Mouse (Mus musculus) effector memory CD4-positive, alpha-beta T cell, adult 5 months (primary cell): ENCODE measurements around the gene Slc51a. TPM values are rescaled to one million over a fixed set of nuclear protein-coding genes. Genes with fewer than 3 reads are reported as not detected.

Experiments
- polyA plus RNA-seq: library from polyadenylated mRNA; unstranded; fragments of 100-300 nt; shearing (Covaris generic); gene quantifications from one replicate; pipeline ENCODE4 v1.2.1, GENCODE M21; 2017

The Slc51a gene
- polyA plus RNA-seq, result not detected

DNA sequence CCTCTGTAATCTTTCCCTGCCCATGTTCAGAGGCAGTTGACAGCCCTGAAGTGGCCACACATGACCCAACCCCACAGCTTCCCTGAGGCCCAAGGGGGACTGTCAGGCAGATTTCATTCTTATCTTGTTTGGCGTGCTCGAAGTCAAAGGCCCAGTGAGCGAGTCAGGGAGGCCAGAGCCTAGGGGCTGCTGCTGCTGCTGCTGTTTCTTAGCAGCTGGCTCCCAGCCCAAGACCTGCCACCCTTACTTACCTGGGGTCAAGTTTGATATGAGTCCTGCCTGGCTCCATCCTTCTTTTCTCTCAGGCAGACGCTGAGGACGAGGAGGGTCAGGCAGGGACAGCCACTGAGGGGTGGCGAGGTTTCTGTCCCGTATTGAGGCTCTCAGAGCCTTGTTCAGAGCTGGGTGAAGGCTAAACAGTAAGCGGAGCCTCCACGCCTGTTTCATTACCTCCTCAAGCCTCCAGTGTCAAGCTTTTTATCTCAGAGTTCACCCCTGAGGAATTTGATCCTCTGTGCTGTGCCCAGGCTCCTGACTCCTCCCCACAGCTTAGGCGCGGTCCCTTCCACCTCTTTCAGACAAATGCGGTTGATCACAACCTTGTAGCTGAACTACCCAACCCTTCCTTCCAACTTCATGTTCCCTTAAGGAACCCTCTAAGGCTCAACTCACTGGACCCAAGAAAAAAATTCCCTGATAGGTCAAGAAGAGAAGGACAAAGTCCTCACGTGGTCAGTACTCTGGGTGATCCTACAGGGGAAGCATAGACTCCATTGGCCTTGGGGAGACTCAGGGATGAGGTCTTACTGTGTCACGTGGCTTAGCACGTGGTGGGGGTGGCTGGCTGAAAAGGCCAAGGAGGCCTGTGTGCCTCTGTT, at the start of gene Slc51a:
Gene Slc51a (minus strand): TSS at position 646 of the 878 bp plus-strand sequence.

DNA sequence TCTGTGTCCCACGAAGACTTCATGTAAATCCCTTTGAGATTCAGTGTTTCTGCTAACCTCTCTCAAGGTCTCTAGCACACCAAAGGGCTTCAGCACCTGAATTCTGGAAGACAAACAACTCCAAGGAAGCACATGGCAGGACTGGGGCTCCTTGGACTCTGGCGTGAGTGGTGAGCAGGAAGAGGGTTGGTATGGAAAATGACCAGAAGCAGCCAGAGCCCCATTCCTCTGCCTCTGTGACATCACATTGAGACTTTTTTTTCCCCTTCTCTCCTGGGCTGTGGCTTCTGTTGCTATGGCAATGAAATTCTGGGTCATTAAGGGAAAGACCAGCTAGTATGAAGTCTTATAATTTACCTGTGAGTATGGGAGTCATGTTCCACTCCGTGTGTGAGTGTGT, 8.3 kb upstream of the Slc51a start, which contains the start of gene Zdhhc19:
Gene Zdhhc19 (plus strand): TSS at position 301 of the 400 bp plus-strand sequence.

DNA sequence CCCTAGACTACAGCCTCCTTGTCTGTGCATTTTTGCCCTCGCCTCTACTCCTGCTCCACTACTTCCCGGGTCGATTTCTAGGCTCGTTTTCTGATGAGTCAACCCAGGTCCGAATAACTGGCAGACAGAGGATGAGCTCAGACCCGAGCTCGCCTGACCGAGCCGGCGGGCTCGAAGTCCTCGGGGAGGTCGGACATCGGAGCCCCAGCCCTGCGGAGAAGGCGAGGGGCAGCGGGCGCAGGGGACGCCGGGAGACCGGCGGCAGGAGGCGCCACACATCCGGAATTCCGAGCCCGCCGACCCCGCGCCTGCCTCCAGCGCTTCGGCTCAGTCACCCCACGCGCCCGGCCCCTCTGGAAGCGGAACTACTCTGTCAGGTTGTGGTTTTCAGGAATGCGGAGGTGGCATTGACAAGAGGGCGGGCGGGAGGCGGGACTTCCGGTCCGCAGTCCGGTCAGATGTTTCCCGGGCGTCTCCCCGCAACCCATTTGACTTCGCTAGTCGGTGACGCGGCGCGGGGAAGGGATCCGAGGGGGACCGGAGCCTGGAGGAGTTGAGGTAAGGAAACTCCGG, 57.1 kb downstream of the Slc51a start, which contains the start of gene Pcyt1a:
Gene Pcyt1a (plus strand): TSS at position 448 of the 573 bp plus-strand sequence.

Other genes starting within 250 kb of the Slc51a start
- 10.9 TPM for gene Fbxo45, start 240.7 kb downstream of the Slc51a start, polyA plus RNA-seq
- 10.2 TPM for gene Wdr53, start 240.7 kb downstream of the Slc51a start, polyA plus RNA-seq
- not detected for gene Smco1, start 216.4 kb downstream of the Slc51a start, polyA plus RNA-seq
- gene Rnf168, start 210.4 kb downstream of the Slc51a start, polyA plus RNA-seq, result 21.6 TPM
- gene Ubxn7, start 155.6 kb downstream of the Slc51a start, polyA plus RNA-seq, result 40.2 TPM
- not detected for gene Tm4sf19, start 87.4 kb downstream of the Slc51a start, polyA plus RNA-seq
- 2.8 TPM for gene Tctex1d2, start 68.2 kb downstream of the Slc51a start, polyA plus RNA-seq
- 12.5 TPM for gene Pcyt1a, start 57.0 kb downstream of the Slc51a start, polyA plus RNA-seq
- not detected for gene Zdhhc19, start 8.4 kb upstream of the Slc51a start, polyA plus RNA-seq
- 51.5 TPM for gene Tfrc, start 121.0 kb upstream of the Slc51a start, polyA plus RNA-seq
- 15.0 TPM for gene Tnk2, start 156.0 kb upstream of the Slc51a start, polyA plus RNA-seq
- 0.05 TPM for gene Muc4, start 248.0 kb upstream of the Slc51a start, polyA plus RNA-seq